ENCODE assay signal across 15 mouse cellular contexts in genomic region chr2:4187521-4187920, GRCm38 (mm10).
DNase-seq lines count a peak whose midpoint lies in the region; ATAC-seq lines count a peak whose summit lies in the region.
"Had no signal": no experiment of that assay in that cellular context is flagged by ENCODE, and none has a peak within 500 bp of the region (broad histone marks: within the 10 kb centered on the region; RNA-seq: fewer than 3 reads in every experiment).

No protein-coding gene starts in this region.

- no peak for ATAC-seq in heart, embryonic 12.5 days (ENCODE audit: insufficient number of reproducible peaks, low FRiP score)
- ATAC-seq in heart, embryonic 14.5 days (ENCODE audit: insufficient number of reproducible peaks, insufficient read depth, low FRiP score, low read depth): no peak
- ATAC-seq in intestine, embryonic 16.5 days: no peak
- ATAC-seq: lung, postnatal 0 days had no signal

- no peaks in the 10 kb centered on the region for H3K36me3 ChIP-seq in heart, embryonic 12.5 days
- no peaks in the 10 kb centered on the region for H3K36me3 ChIP-seq in heart, embryonic 14.5 days (ENCODE audit: control insufficient read depth, insufficient read depth, low read length)
- H3K36me3 ChIP-seq in intestine, embryonic 16.5 days (ENCODE audit: control insufficient read depth, insufficient read depth, low read length): no peaks in the 10 kb centered on the region
- H3K36me3 ChIP-seq: hindbrain, embryonic 13.5 days; neural tube, embryonic 13.5 days had no signal

- peak; percentile 81 to 84 for DNase-seq in heart, adult 18-20 months
- DNase-seq in Muller cell, postnatal 12 days (ENCODE audit: inconsistent ontology term): peak; percentile 59
- peak; percentile 54 for DNase-seq in cerebellum, adult 9-10 months
- DNase-seq in T-cell, adult 2 months (ENCODE audit: low spot score): no peak
- no peak for DNase-seq in urinary bladder, postnatal 25 days (ENCODE audit: low spot score)
- DNase-seq: adrenal gland, adult 2 months; kidney, adult 9 months; midbrain, embryonic 14.5 days had no signal

- peaks cover 13% of the 10 kb centered on the region for H3K4me1 ChIP-seq in heart, embryonic 12.5 days (replicated peaks)
- H3K4me1 ChIP-seq in heart, embryonic 14.5 days (ENCODE audit: control insufficient read depth in 2 of 2, insufficient read depth in 2 of 2, low read length in 2 of 2): peaks cover 8 to 17% of the 10 kb centered on the region in 2 experiments
- no peaks in the 10 kb centered on the region for H3K4me1 ChIP-seq in intestine, embryonic 16.5 days (ENCODE audit: control insufficient read depth, insufficient read depth, low read length)

- H3K9ac ChIP-seq in heart, embryonic 12.5 days: no peak overlapping the region
- no peak overlapping the region for H3K9ac ChIP-seq in heart, embryonic 14.5 days (ENCODE audit: low read length)
- no peak overlapping the region for H3K9ac ChIP-seq in intestine, embryonic 16.5 days (ENCODE audit: low read depth, low read length)
- H3K9ac ChIP-seq: hindbrain, embryonic 13.5 days; neural tube, embryonic 13.5 days had no signal

- no peak overlapping the region for H3K4me3 ChIP-seq in heart, embryonic 12.5 days
- no peak overlapping the region for H3K4me3 ChIP-seq in heart, embryonic 14.5 days (ENCODE audit: control insufficient read depth in 1 of 2, insufficient read depth in 1 of 2, low read depth in 1 of 2, low read length in 2 of 2)
- H3K4me3 ChIP-seq in intestine, embryonic 16.5 days (ENCODE audit: low read length): no peak overlapping the region
- H3K4me3 ChIP-seq: hindbrain, embryonic 13.5 days; neural tube, embryonic 13.5 days had no signal

- H3K4me2 ChIP-seq in heart, embryonic 12.5 days: no peak overlapping the region
- H3K4me2 ChIP-seq in heart, embryonic 14.5 days (ENCODE audit: low read length): 0 out of 2 replicates have a peak overlapping the region, but pooled peaks have one; percentile 17
- no peak overlapping the region for H3K4me2 ChIP-seq in intestine, embryonic 16.5 days (ENCODE audit: low read depth, low read length)
- H3K4me2 ChIP-seq: hindbrain, embryonic 13.5 days; liver, embryonic 11.5 days; neural tube, embryonic 13.5 days had no signal

- H3K27me3 ChIP-seq in heart, embryonic 12.5 days (replicated peaks): no peaks in the 10 kb centered on the region
- H3K27me3 ChIP-seq in heart, embryonic 14.5 days (ENCODE audit: control insufficient read depth, insufficient read depth, low read length): no peaks in the 10 kb centered on the region
- no peaks in the 10 kb centered on the region for H3K27me3 ChIP-seq in intestine, embryonic 16.5 days (replicated peaks; ENCODE audit: control insufficient read depth, insufficient read depth, low read length)
- H3K27me3 ChIP-seq: hindbrain, embryonic 13.5 days; neural tube, embryonic 13.5 days had no signal

- H3K27ac ChIP-seq in heart, embryonic 12.5 days (ENCODE audit: poor library complexity, severe bottlenecking): no peak overlapping the region
- peak overlapping the region; percentile 39 to 68; a peak in 3 of 4 replicates for H3K27ac ChIP-seq in heart, embryonic 14.5 days (replicated peaks in 1 of 2; ENCODE audit: control insufficient read depth in 1 of 2, insufficient read depth in 1 of 2, low read depth in 2 of 2, low read length in 2 of 2)
- no peak overlapping the region for H3K27ac ChIP-seq in intestine, embryonic 16.5 days (ENCODE audit: low read length)
- H3K27ac ChIP-seq: hindbrain, embryonic 13.5 days; neural tube, embryonic 13.5 days had no signal

- WGBS in heart, embryonic 12.5 days: 48% methylated on average over 4 of the region's 4 CpGs
- 23% methylated on average over 4 of the region's 4 CpGs for WGBS in heart, embryonic 14.5 days
- 53% methylated on average over 4 of the region's 4 CpGs for WGBS in intestine, embryonic 16.5 days

- H3K9me3 ChIP-seq in heart, embryonic 12.5 days (replicated peaks): no peaks in the 10 kb centered on the region; the same call in 1 of the 2 replicates
- H3K9me3 ChIP-seq in heart, embryonic 14.5 days (ENCODE audit: control insufficient read depth, low read length): no peaks in the 10 kb centered on the region
- no peaks in the 10 kb centered on the region for H3K9me3 ChIP-seq in intestine, embryonic 16.5 days (ENCODE audit: control insufficient read depth, low read length)
- H3K9me3 ChIP-seq: neural tube, embryonic 13.5 days had no signal

Comparison
In these comparisons a context has a peak if more than half of its experiments do, and no peak if none do; other contexts are left out.
1. H3K27ac ChIP-seq: peak in heart, embryonic 14.5 days (2 of 2); none in heart, embryonic 12.5 days (single experiment) and intestine, embryonic 16.5 days (single experiment).
2. DNase-seq: peak in heart, adult 18-20 months (2 of 2), Muller cell, postnatal 12 days (single experiment) and cerebellum, adult 9-10 months (single experiment); none in T-cell, adult 2 months (single experiment) and urinary bladder, postnatal 25 days (single experiment).